Mouse (Mus musculus) myocyte (in vitro differentiated cells): ENCODE measurements at regions not wholly inside any gene's neighbourhood (a gene's known extent, or its start where the extent isn't known, plus 50 kb on each side); places are given as distances from the start of the nearest gene placed in this dataset.

ENCODE experiments used
- H3K27me3 ChIP-seq: one replicate; pipeline ENCODE4 v1.6.1; 2011; ENCODE audit not compliant: control insufficient read depth, insufficient read depth, insufficient read length
- H3K36me3 ChIP-seq: one replicate; pipeline ENCODE4 v1.6.1; 2011; ENCODE audit not compliant: control insufficient read depth, insufficient read depth
- H3K4me2 ChIP-seq: one replicate; pipeline ENCODE4 v1.6.1; 2011; ENCODE audit warnings: low read depth, control low read depth
- H3K4me3 ChIP-seq: one replicate; pipeline ENCODE4 v1.5.1; 2011; ENCODE audit warnings: mild to moderate bottlenecking, control low read depth, moderate library complexity
- H3K79me2 ChIP-seq: one replicate; pipeline ENCODE4 v1.6.1; 2011; ENCODE audit not compliant: control insufficient read depth, insufficient read depth
- H3ac ChIP-seq: one replicate; pipeline ENCODE4 v1.6.1; 2011; ENCODE audit not compliant: control insufficient read depth, insufficient read length
- CEBPB ChIP-seq: IDR thresholded peaks from 2 replicates; pipeline ENCODE4 v1.6.1; 2011; ENCODE audit warnings: mild to moderate bottlenecking, moderate library complexity; ENCODE audit not compliant: poor library complexity, insufficient read depth, severe bottlenecking
- E2F4 ChIP-seq: IDR thresholded peaks from one replicate; pipeline ENCODE4 v1.6.1; 2011; ENCODE audit warnings: mild to moderate bottlenecking, control low read depth, moderate library complexity; ENCODE audit not compliant: insufficient read depth
- MAX ChIP-seq: IDR thresholded peaks from one replicate; pipeline ENCODE4 v1.6.1; 2011; ENCODE audit warnings: low read depth, mild to moderate bottlenecking, control low read depth
- MYOD1 ChIP-seq, 3 experiments: IDR thresholded peaks; one replicate each; pipeline ENCODE4 v1.6.1; 2011; ENCODE audit warnings: control low read depth in 2 of 3, low read depth in 2 of 3, mild to moderate bottlenecking in 2 of 3, moderate library complexity in 1 of 3; ENCODE audit not compliant: insufficient read length in 2 of 3, control insufficient read depth in 1 of 3
- MYOG ChIP-seq, 3 experiments: IDR thresholded peaks; one replicate each; pipeline ENCODE4 v1.6.1; 2011; ENCODE audit warnings: control low read depth in 2 of 3, low read depth in 2 of 3, mild to moderate bottlenecking in 2 of 3; ENCODE audit not compliant: insufficient read length in 2 of 3, control insufficient read depth in 1 of 3, insufficient read depth in 1 of 3
- POLR2A ChIP-seq: IDR thresholded peaks from one replicate; pipeline ENCODE4 v1.6.1; 2011; ENCODE audit warnings: low read depth, mild to moderate bottlenecking, control low read depth, moderate library complexity; ENCODE audit not compliant: insufficient read length
- POLR2AphosphoS2 ChIP-seq: IDR thresholded peaks from one replicate; pipeline ENCODE4 v1.6.1; 2011; ENCODE audit warnings: low read depth, control low read depth; ENCODE audit not compliant: insufficient read length
- REST ChIP-seq: IDR thresholded peaks from one replicate; pipeline ENCODE4 v1.6.1; 2011; ENCODE audit warnings: mild to moderate bottlenecking, control low read depth, moderate library complexity; ENCODE audit not compliant: insufficient read depth, insufficient read length
- SRF ChIP-seq: IDR thresholded peaks from one replicate; pipeline ENCODE4 v1.6.1; 2011; ENCODE audit warnings: low read depth; ENCODE audit not compliant: control insufficient read depth, insufficient read length
- TCF12 ChIP-seq: IDR thresholded peaks from one replicate; pipeline ENCODE4 v1.6.1; 2011; ENCODE audit warnings: mild to moderate bottlenecking, control low read depth; ENCODE audit not compliant: poor library complexity, insufficient read depth, severe bottlenecking
- TCF3 ChIP-seq: IDR thresholded peaks from one replicate; pipeline ENCODE4 v1.6.1; 2011; ENCODE audit warnings: low read depth, control low read depth; ENCODE audit not compliant: insufficient read length
- USF1 ChIP-seq: IDR thresholded peaks from one replicate; pipeline ENCODE4 v1.6.1; 2011; ENCODE audit warnings: low read depth, mild to moderate bottlenecking, control low read depth, moderate library complexity

- Histone ChIP-seq H3K79me2 (no peaks in the 10 kb centered on the region), H3K36me3 (no peaks in the 10 kb centered on the region), H3K27me3 (no peaks in the 10 kb centered on the region), H3K4me3 (no peak overlapping the region), H3K4me2 (peak overlapping the region; percentile 36), H3ac (no peak overlapping the region)
- peak in 1 of 3 experiments; percentile 45 for TF ChIP-seq MYOG (IDR thresholded peaks at IDR 0.05; ENCODE audit: control insufficient read depth in 1 of 3, insufficient read depth in 1 of 3, insufficient read length in 2 of 3, low read depth in 2 of 3)
- TF ChIP-seq E2F4 = no peak
- no peak for TF ChIP-seq CEBPB
- TF ChIP-seq MYOD1 (IDR thresholded peaks at IDR 0.05; ENCODE audit: control insufficient read depth in 1 of 3, insufficient read length in 2 of 3, low read depth in 2 of 3) = peak in 1 of 3 experiments; percentile 4
These were observed 196.7 kb downstream of the Ly86 start for GRCm38 (mm10) chr13:37541674-37542073.

- TF ChIP-seq TCF3 (no peak), SRF (no peak), REST (no peak), TCF12 (no peak), E2F4 (no peak), USF1 (no peak), MYOG (IDR thresholded peaks at IDR 0.05; ENCODE audit: control insufficient read depth in 1 of 3, insufficient read depth in 1 of 3, insufficient read length in 2 of 3, low read depth in 2 of 3) (no peak), MAX (no peak), MYOD1 (IDR thresholded peaks at IDR 0.05; ENCODE audit: control insufficient read depth in 1 of 3, insufficient read length in 2 of 3, low read depth in 2 of 3) (no peak), POLR2A (no peak), CEBPB (no peak), POLR2AphosphoS2 (no peak)
- Histone ChIP-seq H3K27me3 (no peaks in the 10 kb centered on the region), H3K79me2 (no peaks in the 10 kb centered on the region), H3K4me2 (no peak overlapping the region), H3K36me3 (no peaks in the 10 kb centered on the region), H3K4me3 (no peak overlapping the region), H3ac (no peak overlapping the region)
These were observed 197.8 kb downstream of the Ly86 start for GRCm38 (mm10) chr13:37542744-37543196.

GRCm38 (mm10) chr13:37543788-37544187 is 198.8 kb downstream of the Ly86 start:
- Histone ChIP-seq H3K36me3 (no peaks in the 10 kb centered on the region), H3K4me2 (no peak overlapping the region), H3K79me2 (no peaks in the 10 kb centered on the region), H3ac (no peak overlapping the region), H3K4me3 (no peak overlapping the region), H3K27me3 (no peaks in the 10 kb centered on the region)
- TF ChIP-seq REST = no peak
- no peak for TF ChIP-seq TCF3
- TF ChIP-seq MYOG (IDR thresholded peaks at IDR 0.05; ENCODE audit: control insufficient read depth in 1 of 3, insufficient read depth in 1 of 3, insufficient read length in 2 of 3, low read depth in 2 of 3) = no peak
- no peak for TF ChIP-seq USF1
- no peak for TF ChIP-seq MYOD1 (IDR thresholded peaks at IDR 0.05; ENCODE audit: control insufficient read depth in 1 of 3, insufficient read length in 2 of 3, low read depth in 2 of 3)
- TF ChIP-seq CEBPB = no peak
- TF ChIP-seq MAX = no peak
- TF ChIP-seq E2F4 = no peak
- TF ChIP-seq TCF12 = no peak
- TF ChIP-seq POLR2A = no peak
- TF ChIP-seq POLR2AphosphoS2 = no peak
- TF ChIP-seq SRF = no peak

- Histone ChIP-seq H3K4me3 (no peak overlapping the region), H3K36me3 (no peaks in the 10 kb centered on the region), H3K27me3 (no peaks in the 10 kb centered on the region), H3K4me2 (no peak overlapping the region), H3K79me2 (no peaks in the 10 kb centered on the region), H3ac (no peak overlapping the region)
- no peak for TF ChIP-seq USF1
- TF ChIP-seq MYOG (IDR thresholded peaks at IDR 0.05; ENCODE audit: control insufficient read depth in 1 of 3, insufficient read depth in 1 of 3, insufficient read length in 2 of 3, low read depth in 2 of 3) = no peak
- no peak for TF ChIP-seq MYOD1 (IDR thresholded peaks at IDR 0.05; ENCODE audit: control insufficient read depth in 1 of 3, insufficient read length in 2 of 3, low read depth in 2 of 3)
- no peak for TF ChIP-seq MAX
- TF ChIP-seq POLR2AphosphoS2 = no peak
- no peak for TF ChIP-seq TCF12
- TF ChIP-seq TCF3 = no peak
- TF ChIP-seq SRF = no peak
- no peak for TF ChIP-seq POLR2A
- TF ChIP-seq CEBPB = no peak
- TF ChIP-seq E2F4 = no peak
- TF ChIP-seq REST = no peak
These were observed 199.7 kb downstream of the Ly86 start for GRCm38 (mm10) chr13:37544696-37545095.

GRCm38 (mm10) chr13:37546556-37546955 is 201.5 kb downstream of the Ly86 start:
- TF ChIP-seq TCF3 (no peak), SRF (no peak), CEBPB (no peak)
- no peaks in the 10 kb centered on the region for H3K27me3 ChIP-seq
- H3ac ChIP-seq = no peak overlapping the region
- H3K4me2 ChIP-seq = no peak overlapping the region
- H3K79me2 ChIP-seq = no peaks in the 10 kb centered on the region
- no peak overlapping the region for H3K4me3 ChIP-seq
- H3K36me3 ChIP-seq = no peaks in the 10 kb centered on the region
